Mouse (Mus musculus) midbrain, embryonic 16.5 days (tissue): ENCODE data around the gene Icmt. TPM values are rescaled to one million over a fixed set of nuclear protein-coding genes. Genes with fewer than 3 reads are reported as not detected.
A peak's percentile ranks its signal among the peaks of the same experiment; 100 is the strongest.

ENCODE experiments used
- ATAC-seq: fragments of 200-750 bp; cut with Nextera tagmentation; 2 replicates; pipeline ENCODE4 v1.8.0; 2017; ENCODE audit warnings: moderate TSS enrichment
- H3K27ac ChIP-seq: fragments of 300-500 bp; sonication (generic); 2 replicates; pipeline ENCODE4 v1.5.1; 2014; ENCODE audit warnings: mild to moderate bottlenecking, low read length, mixed read lengths
- H3K27me3 ChIP-seq: fragments of 300-500 bp; sonication (generic); 2 replicates; pipeline ENCODE4 v1.6.1; 2014; ENCODE audit warnings: low read depth, low read length, mixed read lengths; ENCODE audit not compliant: control insufficient read depth, insufficient read depth
- H3K36me3 ChIP-seq: fragments of 300-500 bp; sonication (generic); 2 replicates; pipeline ENCODE4 v1.6.1; 2014; ENCODE audit warnings: mild to moderate bottlenecking, low read length, moderate library complexity, mixed read lengths; ENCODE audit not compliant: control insufficient read depth, insufficient read depth
- H3K4me1 ChIP-seq: fragments of 300-500 bp; sonication (generic); 2 replicates; pipeline ENCODE4 v1.6.1; 2014; ENCODE audit warnings: mild to moderate bottlenecking, low read length, mixed read lengths; ENCODE audit not compliant: control insufficient read depth, insufficient read depth
- H3K4me2 ChIP-seq: fragments of 300-500 bp; sonication (generic); 2 replicates; pipeline ENCODE4 v1.6.1; 2014; ENCODE audit warnings: mild to moderate bottlenecking, low read length, mixed read lengths
- H3K4me3 ChIP-seq: fragments of 300-500 bp; sonication (generic); 2 replicates; pipeline ENCODE4 v1.5.1; 2014; ENCODE audit warnings: low read depth, mild to moderate bottlenecking, low read length, moderate library complexity, mixed read lengths
- H3K9ac ChIP-seq: fragments of 300-500 bp; sonication (generic); 2 replicates; pipeline ENCODE4 v1.6.1; 2014; ENCODE audit warnings: low read depth, low read length, mixed read lengths
- H3K9me3 ChIP-seq: fragments of 300-500 bp; sonication (generic); replicated peaks from 2 replicates; pipeline ENCODE4 v1.6.1; 2014; ENCODE audit warnings: mild to moderate bottlenecking, low read length, mixed read lengths; ENCODE audit not compliant: control insufficient read depth, poor library complexity, severe bottlenecking
- WGBS: fragments of 180-500 bp; shearing (Covaris S2); extraction: QIAGEN DNeasy Blood & Tissue Kit; methylation state at CpG from one replicate; pipeline ENCODE4 v1.1.7; 2014; 5-methylcytosine and 5-hydroxymethylcytosine counted together
- polyA plus RNA-seq: library from polyadenylated mRNA; unstranded; fragments of >200 nt; fragmentation: Nextera tagmentation; extraction: Ambion mirVana; gene quantifications from 2 replicates; pipeline ENCODE4 v1.2.1, GENCODE M21; 2015

Icmt gene
- polyA plus RNA-seq, 1 experiment from 2014 or later = 20.7 TPM

DNA sequence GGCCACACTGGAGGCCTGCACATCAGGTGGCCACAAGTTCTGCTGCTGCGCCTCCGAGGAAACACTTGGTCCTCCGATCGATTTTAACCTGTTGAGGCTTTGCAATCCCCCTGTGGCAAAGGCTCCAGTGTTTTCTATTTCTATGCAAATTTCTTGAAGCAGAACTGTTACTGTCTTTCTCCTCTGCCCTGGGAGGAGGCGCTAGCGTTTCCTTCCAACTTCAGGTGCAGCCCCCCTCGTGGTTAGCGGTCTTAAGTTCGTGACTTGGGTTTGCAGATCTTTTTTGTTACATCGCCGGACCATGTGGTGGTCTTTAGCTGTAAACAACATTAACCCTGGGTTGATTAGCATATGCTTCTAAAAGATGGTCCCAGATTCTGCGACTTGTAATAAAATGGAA lies 36.6 kb downstream of the Icmt start:
- WGBS = 94% methylated on average over 12 of the region's 12 CpGs
- Histone ChIP-seq H3K36me3 (peaks cover 19% of the 10 kb centered on the region), H3K27me3 (no peaks in the 10 kb centered on the region), H3K4me1 (peaks cover 3% of the 10 kb centered on the region; the same call in 1 of the 2 replicates), H3K9ac (no peak overlapping the region), H3K9me3 (no peaks in the 10 kb centered on the region), H3K4me2 (no peak overlapping the region), H3K4me3 (no peak overlapping the region), H3K27ac (no peak overlapping the region)
- ATAC-seq = no peak

DNA sequence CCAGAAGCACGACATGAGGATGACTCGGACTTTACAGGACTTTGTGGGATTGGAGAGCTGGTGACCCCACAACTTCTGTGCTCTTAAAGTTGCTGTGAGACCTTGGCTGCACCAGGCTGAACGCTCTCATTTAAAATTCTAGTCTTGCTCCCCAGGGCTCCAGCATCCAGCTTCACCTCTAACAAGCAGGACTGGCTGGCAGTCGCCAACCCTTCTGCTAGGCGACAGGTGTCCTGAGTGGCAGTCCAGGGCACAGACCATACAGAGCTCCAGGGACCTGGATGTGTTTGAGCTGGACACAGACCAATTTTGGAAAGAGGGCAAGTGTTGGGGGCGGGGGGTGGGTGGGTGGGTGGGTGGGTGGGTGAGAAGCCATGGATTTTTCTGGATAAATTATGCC lies 40.7 kb downstream of the Icmt start:
- 23% methylated on average over 6 of the region's 6 CpGs for WGBS
- H3K4me1 ChIP-seq = peaks cover 24% of the 10 kb centered on the region
- no peak overlapping the region for H3K4me2 ChIP-seq
- H3K36me3 ChIP-seq = peaks cover 6% of the 10 kb centered on the region; the same call in 1 of the 2 replicates
- no peaks in the 10 kb centered on the region for H3K9me3 ChIP-seq
- no peak for ATAC-seq
- no peak overlapping the region for H3K9ac ChIP-seq
- no peak overlapping the region for H3K27ac ChIP-seq
- H3K4me3 ChIP-seq = no peak overlapping the region
- H3K27me3 ChIP-seq = no peaks in the 10 kb centered on the region

DNA sequence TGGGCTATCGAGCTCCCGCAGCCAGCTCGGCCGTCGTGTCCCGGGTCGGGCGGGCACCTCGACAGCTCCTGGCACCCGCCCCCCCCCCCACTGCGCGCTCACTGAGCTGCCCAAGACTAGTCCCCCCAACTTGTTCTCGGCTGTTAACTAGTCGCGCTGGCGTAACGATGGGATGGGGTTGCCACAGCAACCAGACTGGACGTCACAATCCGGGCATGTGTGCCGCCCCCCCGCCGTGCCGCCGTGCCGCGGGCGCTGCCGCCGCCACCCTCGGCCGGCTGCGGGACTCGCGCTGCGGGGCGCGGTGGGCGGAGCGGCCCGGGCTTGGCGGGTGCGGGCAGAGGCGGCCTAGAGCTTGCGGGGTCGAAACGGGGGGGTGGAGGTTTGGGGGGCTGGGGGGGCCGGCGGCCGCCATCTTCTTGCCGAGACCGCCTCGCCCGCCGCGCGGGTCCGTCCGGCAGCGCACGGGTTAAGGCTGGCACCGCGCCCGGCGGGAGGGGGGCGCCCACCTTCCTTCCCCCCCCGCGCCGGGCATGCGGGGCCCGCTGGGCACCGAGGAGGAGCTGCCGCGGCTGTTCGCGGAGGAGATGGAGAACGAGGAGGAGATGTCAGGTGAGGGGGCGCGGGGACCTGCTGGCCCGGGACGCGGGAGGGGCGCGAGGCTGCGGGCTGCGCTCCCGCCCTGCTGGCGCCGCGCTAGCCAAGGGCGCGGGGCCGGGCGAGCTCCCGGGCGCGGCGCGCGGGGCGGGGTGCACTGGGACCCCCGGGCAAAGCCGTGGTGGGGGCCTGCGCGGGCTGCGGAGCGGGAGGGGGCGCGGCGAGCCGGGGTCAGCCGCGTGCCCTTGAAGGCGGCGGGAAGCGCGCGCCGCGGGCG lies 41.6 kb downstream of the Icmt start, which contains the start of gene Chd5:
TSS of gene Chd5 (plus strand) at position 233 of the 874 bp plus-strand sequence.
- H3K4me3 ChIP-seq = peak within 1 kb of the TSS; percentile 61
- H3K9ac ChIP-seq = peak within 1 kb of the TSS; percentile 88
- H3K36me3 ChIP-seq = peaks cover 3% of the 10 kb centered on the region; the same call in 1 of the 2 replicates
- H3K4me1 ChIP-seq = peaks cover 26% of the 10 kb centered on the region
- no peaks in the 10 kb centered on the region for H3K9me3 ChIP-seq
- under 1% methylated on average over 91 of the region's 120 CpGs for WGBS
- peak within 1 kb of the TSS; percentile 81 for H3K27ac ChIP-seq
- peak within 1 kb of the TSS; percentile 89 for H3K4me2 ChIP-seq
- H3K27me3 ChIP-seq = no peaks in the 10 kb centered on the region
- ATAC-seq = peak; percentile 64

DNA sequence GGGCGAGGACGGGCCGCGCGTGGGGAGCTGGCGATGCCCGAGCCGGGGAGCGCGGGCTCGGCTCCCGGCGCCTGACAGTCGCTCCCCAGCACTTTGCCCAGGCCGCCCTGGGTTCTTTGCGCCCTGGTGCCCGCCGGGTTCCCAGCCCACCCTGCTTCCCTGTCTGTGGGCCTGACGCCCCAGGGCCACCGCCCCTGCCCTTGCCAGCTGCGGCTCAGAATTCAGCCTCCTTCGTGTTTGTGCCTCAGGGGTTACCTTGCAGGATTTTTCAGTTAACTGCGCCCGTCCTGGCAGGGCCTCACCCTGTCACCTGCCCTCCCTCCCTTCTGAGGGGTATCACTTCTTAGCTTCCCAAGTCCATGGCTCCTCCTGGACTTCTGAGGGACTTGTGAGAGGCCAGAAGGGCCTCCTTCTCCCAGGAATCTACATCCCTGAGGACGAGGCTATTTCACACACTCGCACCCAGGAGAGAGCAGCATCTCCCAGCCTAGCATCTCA lies 42.3 kb downstream of the Icmt start:
- Histone ChIP-seq H3K4me3 (peak overlapping the region; percentile 61), H3K9ac (peak overlapping the region; percentile 88)
- under 1% methylated on average over 26 of the region's 26 CpGs for WGBS

DNA sequence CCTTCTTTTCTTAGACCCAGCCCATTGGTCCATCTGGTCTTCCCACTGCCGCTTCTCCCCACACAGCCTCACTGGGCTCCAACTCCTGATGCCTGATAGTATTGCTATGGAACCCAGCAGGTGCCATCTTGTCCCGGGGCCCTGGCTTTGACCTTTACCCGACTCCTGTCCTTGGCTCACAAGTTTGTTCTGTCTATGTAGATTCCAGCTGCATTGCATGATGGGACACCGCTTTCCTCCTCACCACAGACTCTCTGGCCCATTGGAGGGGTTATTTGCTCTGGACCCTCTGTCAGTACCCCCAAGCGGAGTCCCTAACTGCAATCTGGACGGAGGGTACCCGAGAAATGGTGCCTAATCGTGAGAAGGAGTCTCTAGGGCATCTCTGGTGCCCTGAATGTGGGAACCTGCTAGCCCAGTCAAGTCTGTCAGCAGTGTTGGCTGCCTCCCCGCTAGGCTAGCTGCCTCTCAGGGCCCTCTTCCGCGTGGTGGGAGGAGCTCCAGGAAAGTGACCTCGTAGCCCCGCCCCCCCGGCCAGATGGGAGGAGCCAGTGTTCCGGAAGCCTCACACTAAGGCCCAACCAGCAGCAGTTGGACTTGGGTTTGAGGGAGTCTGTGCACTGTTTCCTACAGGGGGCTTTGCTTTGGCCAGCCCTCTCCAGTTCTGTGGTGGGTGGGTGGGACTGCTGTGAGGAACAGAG lies 43.7 kb downstream of the Icmt start:
- no peak overlapping the region for H3K27ac ChIP-seq
- no peak for ATAC-seq
- H3K4me1 ChIP-seq = peaks cover 28% of the 10 kb centered on the region
- peak overlapping the region; percentile 89 for H3K4me2 ChIP-seq
- H3K36me3 ChIP-seq = no peaks in the 10 kb centered on the region
- peak overlapping the region; percentile 88 for H3K9ac ChIP-seq
- WGBS = 34% methylated on average over 15 of the region's 15 CpGs
- no peaks in the 10 kb centered on the region for H3K27me3 ChIP-seq
- no peaks in the 10 kb centered on the region for H3K9me3 ChIP-seq
- H3K4me3 ChIP-seq = peak overlapping the region; percentile 61; the same call in 1 of the 2 replicates

More for the DNA sequence above, 42.3 kb downstream of the Icmt start:
- Histone ChIP-seq H3K4me1 (peaks cover 26% of the 10 kb centered on the region), H3K9me3 (no peaks in the 10 kb centered on the region), H3K27me3 (no peaks in the 10 kb centered on the region), H3K36me3 (0 out of 2 replicates have a peak, but pooled peaks cover 3% of the 10 kb centered on the region), H3K4me2 (peak overlapping the region; percentile 89), H3K27ac (peak overlapping the region; percentile 81)
- peak; percentile 21; the same call in 1 of the 2 replicates for ATAC-seq

DNA sequence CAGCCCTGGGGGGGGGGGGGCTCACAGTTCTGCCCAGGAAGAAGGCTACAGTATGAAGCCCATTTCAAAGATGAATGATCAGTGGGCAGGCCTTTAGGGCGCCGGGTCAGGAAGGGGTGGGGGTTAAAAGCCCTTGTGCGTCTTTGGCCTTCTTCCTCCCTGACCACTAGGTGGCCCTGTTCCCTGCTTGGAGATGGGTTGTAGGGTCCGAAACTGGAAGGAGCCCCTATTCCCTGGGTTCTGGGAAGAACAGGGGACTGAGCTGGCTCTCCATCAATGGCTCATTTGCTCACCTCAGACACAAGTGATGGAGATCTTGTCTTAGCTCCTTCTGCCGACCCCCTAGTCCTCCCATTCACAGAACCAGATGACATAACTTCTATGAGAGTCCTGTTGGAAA lies 46.3 kb downstream of the Icmt start:
- H3K36me3 ChIP-seq = no peaks in the 10 kb centered on the region
- peaks cover 31% of the 10 kb centered on the region for H3K4me1 ChIP-seq
- 9% methylated on average over 5 of the region's 5 CpGs for WGBS
- H3K27ac ChIP-seq = no peak overlapping the region
- H3K9me3 ChIP-seq = no peaks in the 10 kb centered on the region
- no peaks in the 10 kb centered on the region for H3K27me3 ChIP-seq
- ATAC-seq = no peak
- H3K9ac ChIP-seq = no peak overlapping the region
- H3K4me2 ChIP-seq = no peak overlapping the region
- no peak overlapping the region for H3K4me3 ChIP-seq

DNA sequence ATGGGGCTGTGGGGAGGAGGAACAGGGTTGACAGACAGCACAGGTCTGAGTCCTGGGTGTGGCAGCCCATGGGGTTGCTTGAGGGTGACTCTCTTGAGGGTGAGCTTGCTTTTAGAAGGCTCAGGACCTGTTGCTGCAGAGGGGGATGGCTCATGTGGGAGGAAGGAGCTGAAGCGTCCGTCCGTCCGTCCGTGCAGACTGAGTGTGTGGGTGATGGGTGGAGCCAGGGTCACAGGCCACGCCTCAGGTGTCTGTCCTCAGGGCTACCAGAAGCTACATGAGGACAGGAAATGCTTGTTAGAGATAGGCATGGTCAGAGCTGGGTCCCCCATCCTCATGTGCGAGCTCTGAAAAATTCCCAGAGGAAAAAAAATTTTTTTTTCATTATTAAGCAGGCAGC lies 47.6 kb downstream of the Icmt start:
- no peaks in the 10 kb centered on the region for H3K9me3 ChIP-seq
- H3K4me1 ChIP-seq = peaks cover 44% of the 10 kb centered on the region
- ATAC-seq = no peak
- no peak overlapping the region for H3K4me2 ChIP-seq
- 62% methylated on average over 7 of the region's 7 CpGs for WGBS
- H3K27ac ChIP-seq = no peak overlapping the region
- H3K27me3 ChIP-seq = no peaks in the 10 kb centered on the region
- no peak overlapping the region for H3K9ac ChIP-seq
- H3K36me3 ChIP-seq = no peaks in the 10 kb centered on the region
- no peak overlapping the region for H3K4me3 ChIP-seq

DNA sequence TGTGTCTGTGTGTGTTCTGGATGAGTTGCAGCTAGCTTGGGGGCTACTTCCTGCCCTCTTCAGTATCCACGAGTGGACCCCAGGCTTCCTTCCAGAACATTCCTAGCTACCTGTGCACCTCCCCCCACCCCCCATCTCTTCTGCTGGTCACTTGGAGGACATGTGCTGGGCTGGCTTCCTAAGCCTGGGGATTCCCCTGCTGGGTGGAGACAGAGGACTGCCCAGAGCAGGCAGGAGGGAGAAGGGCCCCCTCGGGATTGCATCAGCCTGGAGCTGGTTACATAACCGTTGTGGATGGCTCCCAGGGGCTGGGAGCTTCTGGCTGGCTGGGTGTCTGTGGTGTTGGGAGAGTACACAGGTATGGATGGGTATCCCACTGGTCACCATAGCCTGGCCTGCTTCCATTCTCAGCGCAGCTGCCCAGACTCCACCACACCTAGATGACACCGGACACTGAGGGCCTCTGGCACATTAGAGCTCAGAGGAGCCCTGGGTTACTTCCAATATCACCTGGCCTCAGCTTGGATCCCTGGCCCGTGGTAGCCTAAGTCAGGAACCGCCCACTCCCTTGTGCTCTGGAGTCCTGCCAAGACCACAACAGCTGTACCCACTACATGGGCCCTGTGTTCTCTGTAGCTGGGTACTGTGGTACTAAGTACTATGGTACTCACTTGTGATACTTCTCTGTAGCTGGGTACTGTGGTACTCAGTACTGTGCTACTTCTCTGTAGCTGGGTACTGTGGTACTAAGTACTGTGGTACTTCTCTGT lies 48.3 kb downstream of the Icmt start:
- no peak for ATAC-seq
- Histone ChIP-seq H3K36me3 (no peaks in the 10 kb centered on the region), H3K4me3 (no peak overlapping the region), H3K9ac (no peak overlapping the region; the same call in 1 of the 2 replicates), H3K27ac (no peak overlapping the region), H3K9me3 (no peaks in the 10 kb centered on the region), H3K4me2 (no peak overlapping the region), H3K27me3 (no peaks in the 10 kb centered on the region), H3K4me1 (peaks cover 45% of the 10 kb centered on the region)
- 59% methylated on average over 7 of the region's 7 CpGs for WGBS
